ENCODE assay signal across 7 mouse cellular contexts in the genomic region with DNA sequence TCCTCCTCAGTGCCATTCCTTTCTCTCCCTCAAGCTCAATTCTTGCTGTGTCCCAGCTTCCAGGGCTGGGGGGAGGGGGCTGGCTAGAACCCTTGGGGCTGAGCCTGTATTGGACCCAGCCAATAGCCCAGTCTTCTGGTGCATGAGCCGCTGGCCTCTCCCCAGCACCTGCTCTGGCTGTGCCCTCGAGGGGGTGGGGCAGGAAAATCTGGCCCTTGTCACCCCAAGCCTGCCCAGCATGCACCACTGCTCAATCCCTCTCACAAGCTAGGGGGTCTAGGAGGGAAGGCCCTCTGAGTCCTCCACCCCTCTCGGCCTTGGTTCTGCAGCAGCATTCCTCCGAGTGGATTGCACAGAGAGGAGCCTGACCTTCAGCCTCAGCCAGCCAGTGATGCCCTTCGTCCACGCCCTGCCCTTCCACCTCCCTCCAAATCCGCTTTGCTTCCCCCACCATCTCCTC. TPM values are rescaled to one million over a fixed set of nuclear protein-coding genes. Genes with fewer than 3 reads are reported as not detected.
DNase-seq lines count a peak whose midpoint lies in the region; ATAC-seq and TF ChIP-seq lines count a peak whose summit lies in the region.

No protein-coding gene starts in this region.

- TF ChIP-seq EP300 in stomach, postnatal 0 days (optimal IDR thresholded peaks at IDR 0.05), result no peak

- no peak for ATAC-seq in neural tube, embryonic 11.5 days (ENCODE audit: insufficient read depth, low FRiP score, low TSS enrichment)
- no peak for ATAC-seq in forebrain, embryonic 15.5 days (replicated peaks)
- no peak for ATAC-seq in intestine, postnatal 0 days
- ATAC-seq in stomach, postnatal 0 days (ENCODE audit: low FRiP score, low TSS enrichment), result 0 out of 2 replicates have a peak, but pooled peaks have one; percentile 3

- H3K9me3 ChIP-seq in neural tube, embryonic 11.5 days (ENCODE audit: control insufficient read depth, low read length), result no peaks in the 10 kb centered on the region
- no peaks in the 10 kb centered on the region for H3K9me3 ChIP-seq in forebrain, embryonic 15.5 days
- no peaks in the 10 kb centered on the region for H3K9me3 ChIP-seq in intestine, postnatal 0 days (ENCODE audit: control insufficient read depth)
- H3K9me3 ChIP-seq in stomach, postnatal 0 days (ENCODE audit: control insufficient read depth, low read length), result no peaks in the 10 kb centered on the region

- H3K9ac ChIP-seq in neural tube, embryonic 11.5 days (ENCODE audit: low read length), result no peak overlapping the region; the same call in 1 of the 2 replicates
- peak overlapping the region; percentile 37 for H3K9ac ChIP-seq in forebrain, embryonic 15.5 days (replicated peaks)
- no peak overlapping the region for H3K9ac ChIP-seq in intestine, postnatal 0 days (ENCODE audit: low read depth, low read length)
- H3K9ac ChIP-seq in stomach, postnatal 0 days (ENCODE audit: low read length), result peak overlapping the region; percentile 23; the same call in 1 of the 2 replicates

- WGBS in neural tube, embryonic 11.5 days, result 7% methylated on average over 7 of the region's 7 CpGs
- 14% methylated on average over 7 of the region's 7 CpGs for WGBS in forebrain, embryonic 15.5 days
- WGBS in intestine, postnatal 0 days, result 34% methylated on average over 7 of the region's 7 CpGs
- WGBS in stomach, postnatal 0 days, result 44% methylated on average over 7 of the region's 7 CpGs

- no peaks in the 10 kb centered on the region for H3K36me3 ChIP-seq in neural tube, embryonic 11.5 days (ENCODE audit: control insufficient read depth, insufficient read depth, low read length)
- H3K36me3 ChIP-seq in forebrain, embryonic 15.5 days, result no peaks in the 10 kb centered on the region
- H3K36me3 ChIP-seq in intestine, postnatal 0 days (ENCODE audit: control insufficient read depth, insufficient read depth), result peaks cover 3% of the 10 kb centered on the region; the same call in 1 of the 2 replicates
- peaks cover 3% of the 10 kb centered on the region; the same call in 1 of the 2 replicates for H3K36me3 ChIP-seq in stomach, postnatal 0 days (ENCODE audit: control insufficient read depth, insufficient read depth, low read length)

- TF ChIP-seq CTCF in intestine, postnatal 0 days (IDR thresholded peaks at IDR 0.05; ENCODE audit: low read depth), result no peak
- no peak for TF ChIP-seq CTCF in stomach, postnatal 0 days (IDR thresholded peaks at IDR 0.05; ENCODE audit: low read depth)

- DNase-seq in neural tube, embryonic 11.5 days (ENCODE audit: low spot score), result no peak
- DNase-seq in neural tube, embryonic 10.5 days (ENCODE audit: extremely low spot score, low spot score), result no peak
- DNase-seq in stomach, postnatal 0 days (ENCODE audit: low spot score), result no peak
- no peak for DNase-seq in spleen, postnatal 4 days (ENCODE audit: low spot score in 2 of 2)
- DNase-seq in layer of hippocampus, adult 9-11 months, result no peak

- H3K4me1 ChIP-seq in neural tube, embryonic 11.5 days (ENCODE audit: control insufficient read depth, insufficient read depth, low read length), result peaks cover 29% of the 10 kb centered on the region
- peaks cover 45% of the 10 kb centered on the region for H3K4me1 ChIP-seq in forebrain, embryonic 15.5 days
- 0 out of 2 replicates have a peak, but pooled peaks cover 3% of the 10 kb centered on the region for H3K4me1 ChIP-seq in intestine, postnatal 0 days (replicated peaks; ENCODE audit: control insufficient read depth, insufficient read depth, low read length)
- 0 out of 2 replicates have a peak, but pooled peaks cover 3% of the 10 kb centered on the region for H3K4me1 ChIP-seq in stomach, postnatal 0 days (replicated peaks; ENCODE audit: control insufficient read depth, insufficient read depth)

- peaks cover 35% of the 10 kb centered on the region for H3K27me3 ChIP-seq in neural tube, embryonic 11.5 days (ENCODE audit: control insufficient read depth, insufficient read depth, low read length)
- H3K27me3 ChIP-seq in forebrain, embryonic 15.5 days, result peaks cover 39% of the 10 kb centered on the region
- peaks cover 25% of the 10 kb centered on the region for H3K27me3 ChIP-seq in intestine, postnatal 0 days (replicated peaks; ENCODE audit: control insufficient read depth, insufficient read depth, low read length)
- no peaks in the 10 kb centered on the region for H3K27me3 ChIP-seq in stomach, postnatal 0 days (ENCODE audit: control insufficient read depth, insufficient read depth, low read length)

- no peak overlapping the region for H3K27ac ChIP-seq in neural tube, embryonic 11.5 days (ENCODE audit: low read depth, low read length)
- H3K27ac ChIP-seq in forebrain, embryonic 15.5 days (replicated peaks), result no peak overlapping the region
- no peak overlapping the region for H3K27ac ChIP-seq in intestine, postnatal 0 days (ENCODE audit: low read depth, low read length)
- no peak overlapping the region for H3K27ac ChIP-seq in stomach, postnatal 0 days (replicated peaks)

- peak overlapping the region; percentile 36; the same call in 1 of the 2 replicates for H3K4me2 ChIP-seq in neural tube, embryonic 11.5 days (ENCODE audit: low read depth)
- H3K4me2 ChIP-seq in forebrain, embryonic 15.5 days (replicated peaks), result peak overlapping the region; percentile 54; the same call in 1 of the 2 replicates
- peak overlapping the region; percentile 51 for H3K4me2 ChIP-seq in intestine, postnatal 0 days (replicated peaks; ENCODE audit: low read depth)
- peak overlapping the region; percentile 11; the same call in 1 of the 2 replicates for H3K4me2 ChIP-seq in stomach, postnatal 0 days (replicated peaks; ENCODE audit: low read depth)

- 0 out of 2 replicates have a peak overlapping the region, but pooled peaks have one; percentile 18 for H3K4me3 ChIP-seq in neural tube, embryonic 11.5 days (ENCODE audit: low read depth, low read length)
- peak overlapping the region; percentile 31 for H3K4me3 ChIP-seq in forebrain, embryonic 15.5 days
- H3K4me3 ChIP-seq in intestine, postnatal 0 days (ENCODE audit: low read depth, low read length), result no peak overlapping the region
- no peak overlapping the region for H3K4me3 ChIP-seq in stomach, postnatal 0 days (ENCODE audit: low read depth, low read length)

RNA-seq across cellular contexts. Expression of a gene that starts 12.4 kb away (rescaled TPM):
- 15.5 and 19.1 TPM in 2 replicates for polyA plus RNA-seq in neural tube, embryonic 11.5 days (2014; fragmentation: Nextera tagmentation; extraction: Ambion mirVana)
- polyA plus RNA-seq in forebrain, embryonic 15.5 days (2015; fragmentation: Nextera tagmentation; extraction: Ambion mirVana), result 9.9 and 11.4 TPM in 2 replicates
- 20.1 and 21.3 TPM in 2 replicates for polyA plus RNA-seq in intestine, postnatal 0 days (2015; fragmentation: Nextera tagmentation; extraction: Ambion mirVana)
- 28.8 and 30.0 TPM in 2 replicates for polyA plus RNA-seq in stomach, postnatal 0 days (2015; fragmentation: Nextera tagmentation; extraction: Ambion mirVana)

RNA-seq across cellular contexts. Expression of a gene that starts 27.4 kb away (rescaled TPM):
- 15.8 and 18.0 TPM in 2 replicates for polyA plus RNA-seq in neural tube, embryonic 11.5 days (2014; fragmentation: Nextera tagmentation; extraction: Ambion mirVana)
- polyA plus RNA-seq in forebrain, embryonic 15.5 days (2015; fragmentation: Nextera tagmentation; extraction: Ambion mirVana), result 1.0 and 1.2 TPM in 2 replicates
- 233 and 254 TPM in 2 replicates for polyA plus RNA-seq in intestine, postnatal 0 days (2015; fragmentation: Nextera tagmentation; extraction: Ambion mirVana)
- polyA plus RNA-seq in stomach, postnatal 0 days (2015; fragmentation: Nextera tagmentation; extraction: Ambion mirVana), result 223 and 291 TPM in 2 replicates

RNA-seq across cellular contexts. Expression of a gene that starts 48.2 kb away (rescaled TPM):
- polyA plus RNA-seq in neural tube, embryonic 11.5 days (2014; fragmentation: Nextera tagmentation; extraction: Ambion mirVana), result 62.5 and 64.2 TPM in 2 replicates
- 62.3 and 77.8 TPM in 2 replicates for polyA plus RNA-seq in forebrain, embryonic 15.5 days (2015; fragmentation: Nextera tagmentation; extraction: Ambion mirVana)
- polyA plus RNA-seq in intestine, postnatal 0 days (2015; fragmentation: Nextera tagmentation; extraction: Ambion mirVana), result 121 and 124 TPM in 2 replicates
- 85.2 and 98.6 TPM in 2 replicates for polyA plus RNA-seq in stomach, postnatal 0 days (2015; fragmentation: Nextera tagmentation; extraction: Ambion mirVana)

Comparison
In these comparisons a context has a peak if more than half of its experiments do, and no peak if none do; other contexts are left out.
1. H3K4me3 ChIP-seq: peak in neural tube, embryonic 11.5 days (single experiment) and forebrain, embryonic 15.5 days (single experiment); none in intestine, postnatal 0 days (single experiment) and stomach, postnatal 0 days (single experiment).
2. H3K9ac ChIP-seq: peak in forebrain, embryonic 15.5 days (single experiment) and stomach, postnatal 0 days (single experiment); none in neural tube, embryonic 11.5 days (single experiment) and intestine, postnatal 0 days (single experiment).
3. RNA of a gene that starts 27.4 kb away (polyA plus RNA-seq): 223 to 291 TPM in stomach, postnatal 0 days and 233 to 254 TPM in intestine, postnatal 0 days; 15.8 to 18.0 TPM in neural tube, embryonic 11.5 days and 1.0 to 1.2 TPM in forebrain, embryonic 15.5 days; every median in the first group is over 10 times any median in the second.
4. Peak in every context shown above with its lines, with median percentiles within 50 percentile points of each other: H3K4me2 ChIP-seq.